Mouse (Mus musculus): Measurements from ENCODE around the gene a. TPM values are rescaled to one million over a fixed set of nuclear protein-coding genes. Genes with fewer than 3 reads are reported as not detected.
"Not testable (repeated sequence)": the region's sequence is repeated elsewhere in the genome, so short reads cannot be mapped to it uniquely, and the experiment has no call there.

a gene
- total and polyA plus RNA-seq, 3 experiments, result 7.8 to 23.8 (median 10.9) TPM

DNA sequence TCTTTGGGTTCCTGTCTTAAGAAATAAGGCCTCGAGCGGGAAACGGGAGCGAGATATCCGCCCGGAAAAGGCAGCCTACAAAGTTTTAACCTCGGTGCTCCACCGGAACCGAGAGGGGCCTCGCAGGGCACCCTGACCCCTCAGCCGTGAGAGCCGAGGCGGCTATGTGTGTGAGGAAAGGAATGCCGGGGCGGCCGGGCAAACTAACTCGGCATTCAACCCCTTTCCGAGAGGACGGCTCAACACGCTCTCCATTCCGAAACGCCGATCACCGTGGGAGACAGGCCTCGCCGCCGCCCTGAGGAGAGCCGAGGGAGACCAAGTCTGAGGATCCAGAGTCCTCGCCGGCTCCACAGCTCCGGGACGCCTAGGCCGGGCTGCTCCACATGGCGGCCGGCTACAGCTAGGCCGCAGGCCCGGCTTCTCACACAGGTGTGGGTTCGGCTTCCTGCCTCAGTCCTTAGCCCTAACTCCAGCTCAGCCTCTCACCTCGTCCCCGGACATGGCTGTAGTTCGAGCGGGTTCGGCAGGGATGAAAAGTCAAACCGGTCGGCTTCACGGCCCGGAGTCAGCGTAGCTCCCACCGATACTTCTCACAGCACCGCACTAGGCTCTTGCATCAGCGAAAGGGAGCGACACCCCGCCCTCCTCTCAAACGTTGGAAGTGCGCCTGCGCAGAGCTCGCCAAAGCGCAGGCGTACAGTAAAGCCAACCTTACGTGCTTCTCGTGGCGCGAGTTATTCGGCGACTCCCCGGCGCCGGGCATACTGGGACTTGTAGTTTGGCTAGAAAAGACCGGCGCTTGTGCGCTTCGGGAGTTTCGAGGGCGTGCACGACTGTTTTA is 101.2 kb downstream of the a start, which contains the start of gene Eif2s2 (continued):
- TF ChIP-seq RAD21 (IDR thresholded peaks at IDR 0.05; ENCODE audit: low read depth, low read length) (no peak), ZC3H11A (IDR thresholded peaks at IDR 0.05; ENCODE audit: low read depth, low read length) (no peak), NELFE (IDR thresholded peaks at IDR 0.05; ENCODE audit: low read depth, low read length) (peak; percentile 91), KAT2A (IDR thresholded peaks at IDR 0.05; ENCODE audit: insufficient replicate concordance, low read length) (peak; percentile 98), JUN (IDR thresholded peaks at IDR 0.05; ENCODE audit: insufficient read depth, low read depth, low read length) (no peak), MAZ (IDR thresholded peaks at IDR 0.05; ENCODE audit: low read depth, low read length) (0 out of 2 replicates have a peak, but pooled peaks have one; percentile 17), IRF4 (IDR thresholded peaks at IDR 0.05; ENCODE audit: low read depth, low read length) (peak; percentile 66), MXI1 (IDR thresholded peaks at IDR 0.05; ENCODE audit: low read depth, low read length) (peak; percentile 73), CTCF (conservative IDR thresholded peaks at IDR 0.05 in 1 of 2, IDR thresholded peaks at IDR 0.05 in 1 of 2; ENCODE audit: low read depth in 2 of 2, low read length in 2 of 2) (no peak)

DNA sequence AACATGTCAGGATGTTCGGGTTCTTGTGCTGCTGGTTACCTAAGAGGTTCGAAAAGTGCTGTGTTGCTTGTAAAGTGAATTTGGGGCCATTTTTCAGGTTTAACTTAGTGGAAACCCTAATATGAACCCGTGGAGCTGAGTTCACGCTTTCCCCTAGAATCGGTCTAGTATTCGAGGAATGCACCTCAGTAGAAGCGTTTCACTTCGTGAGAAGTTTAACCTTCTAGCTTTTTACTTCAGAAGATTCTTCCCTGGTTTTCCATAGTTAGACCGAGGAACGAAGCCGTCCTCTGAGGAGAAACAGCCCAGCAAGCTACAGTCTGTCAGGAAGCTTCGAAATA is 101.8 kb downstream of the a start:
- no peak for TF ChIP-seq UBTF (IDR thresholded peaks at IDR 0.05; ENCODE audit: low read depth, low read length)
- TF ChIP-seq USF1 (IDR thresholded peaks at IDR 0.05; ENCODE audit: low read depth, low read length), result no peak
- TF ChIP-seq ZC3H11A (IDR thresholded peaks at IDR 0.05; ENCODE audit: low read depth, low read length), result no peak
- TF ChIP-seq PAX5 (IDR thresholded peaks at IDR 0.05; ENCODE audit: low read length), result no peak
- Histone ChIP-seq H3K4me2 (ENCODE audit: insufficient read depth, low read depth, poor library complexity, severe bottlenecking) (peak overlapping the region; percentile 80), H3K79me2 (replicated peaks; ENCODE audit: control insufficient read depth, extremely low read depth, insufficient read depth, poor library complexity, severe bottlenecking) (peaks cover 39% of the 10 kb centered on the region), H3K9ac (ENCODE audit: insufficient read depth, low read depth) (peak overlapping the region; percentile 23; the same call in 1 of the 2 replicates), H3K9me3 (replicated peaks; ENCODE audit: low read length) (no peaks in the 10 kb centered on the region), H3K36me3 (replicated peaks in 1 of 2; ENCODE audit: control insufficient read depth in 1 of 2, insufficient read depth in 1 of 2, low read length in 1 of 2) (peaks cover 3 to 21% of the 10 kb centered on the region in 2 experiments), H3K27ac (ENCODE audit: insufficient read depth, low read depth) (no peak overlapping the region), H3K27me3 (replicated peaks) (peaks cover 4% of the 10 kb centered on the region), H3K4me3 (replicated peaks in 1 of 3; ENCODE audit: low read depth in 2 of 3, low read length in 2 of 3, poor library complexity in 1 of 3) (peak overlapping the region; percentile 44 to 64 (median 52)), H3K4me1 (ENCODE audit: control insufficient read depth in 1 of 2, insufficient read depth in 2 of 2) (peaks cover 0 to 24% of the 10 kb centered on the region in 2 experiments; a peak in 2 of 4 replicates)
- DNase-seq (ENCODE audit: extremely low read depth), result no peak
- dilution Hi-C loops (cut with MboI; ENCODE audit: extremely low pct_ligation_motif_present, extremely low pct_unique_long_range_greater_than_20kb, low sequenced_read_pairs), result no loop called here
- in situ Hi-C loops (cut with MboI; ENCODE audit: low pct_ligation_motif_present, low pct_unique_long_range_greater_than_20kb, low sequenced_read_pairs), result no loop called here

DNA sequence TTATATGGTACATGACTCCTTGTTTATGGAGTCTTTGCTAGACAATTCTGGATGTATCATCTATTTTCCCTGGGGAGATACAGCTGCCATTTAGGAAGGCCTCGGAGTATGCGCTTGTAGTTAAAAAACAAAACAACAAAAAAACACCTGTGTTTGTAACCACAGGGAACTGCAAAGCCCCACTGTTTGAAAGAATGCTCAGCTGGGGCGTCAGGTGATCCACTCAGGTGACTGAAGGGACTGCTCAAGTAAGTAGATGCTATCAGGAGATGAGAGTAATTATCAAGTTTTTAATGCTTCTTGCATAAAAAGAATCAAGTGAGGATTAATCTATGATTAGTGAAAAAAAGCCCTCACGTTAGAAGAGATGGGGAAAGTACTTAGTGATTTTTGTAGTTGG is 102.3 kb downstream of the a start:
- Histone ChIP-seq H3K4me2 (ENCODE audit: insufficient read depth, low read depth, poor library complexity, severe bottlenecking) (peak overlapping the region; percentile 2; the same call in 1 of the 2 replicates), H3K27me3 (replicated peaks) (peaks cover 6% of the 10 kb centered on the region), H3K4me1 (ENCODE audit: control insufficient read depth in 1 of 2, insufficient read depth in 2 of 2) (peaks cover 0 to 21% of the 10 kb centered on the region in 2 experiments; a peak in 2 of 4 replicates), H3K9me3 (replicated peaks; ENCODE audit: low read length) (no peaks in the 10 kb centered on the region), H3K36me3 (replicated peaks in 1 of 2; ENCODE audit: control insufficient read depth in 1 of 2, insufficient read depth in 1 of 2, low read length in 1 of 2) (peaks cover 2 to 16% of the 10 kb centered on the region in 2 experiments), H3K27ac (ENCODE audit: insufficient read depth, low read depth) (no peak overlapping the region), H3K9ac (ENCODE audit: insufficient read depth, low read depth) (peak overlapping the region; percentile 23; the same call in 1 of the 2 replicates), H3K79me2 (replicated peaks; ENCODE audit: control insufficient read depth, extremely low read depth, insufficient read depth, poor library complexity, severe bottlenecking) (peaks cover 33% of the 10 kb centered on the region), H3K4me3 (replicated peaks in 1 of 3; ENCODE audit: low read depth in 2 of 3, low read length in 2 of 3, poor library complexity in 1 of 3) (no peak overlapping the region)
- TF ChIP-seq MAZ (IDR thresholded peaks at IDR 0.05; ENCODE audit: low read depth, low read length) (no peak), BHLHE40 (IDR thresholded peaks at IDR 0.05; ENCODE audit: low read depth, low read length) (peak; percentile 50), JUN (IDR thresholded peaks at IDR 0.05; ENCODE audit: insufficient read depth, low read depth, low read length) (no peak)
- DNase-seq (ENCODE audit: extremely low read depth), result no peak
- in situ Hi-C loops (cut with MboI; ENCODE audit: low pct_ligation_motif_present, low pct_unique_long_range_greater_than_20kb, low sequenced_read_pairs) (no loop called here), dilution Hi-C loops (cut with MboI; ENCODE audit: extremely low pct_ligation_motif_present, extremely low pct_unique_long_range_greater_than_20kb, low sequenced_read_pairs) (no loop called here)

DNA sequence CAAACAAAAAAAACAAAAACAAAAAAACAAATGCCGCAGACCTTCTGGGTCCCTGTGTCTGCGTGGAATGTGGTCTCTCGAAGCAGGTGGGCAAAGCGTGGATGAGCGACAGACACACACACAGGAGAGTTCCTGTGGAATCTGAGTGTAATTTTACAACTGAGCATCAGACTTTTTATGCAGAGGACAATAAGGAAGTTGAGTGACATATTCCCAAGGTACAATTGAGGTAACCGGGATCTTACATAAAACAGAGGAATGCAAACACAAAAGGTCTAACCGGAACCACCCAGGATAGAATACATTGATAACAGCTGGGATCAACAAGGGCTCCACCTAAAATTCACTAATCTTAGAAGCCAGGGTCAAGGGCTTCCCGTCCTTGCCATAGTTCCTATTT is 107.8 kb downstream of the a start:
- DNase-seq (ENCODE audit: extremely low read depth); dilution Hi-C loops (cut with MboI; ENCODE audit: extremely low pct_ligation_motif_present, extremely low pct_unique_long_range_greater_than_20kb, low sequenced_read_pairs); H3K27ac ChIP-seq (ENCODE audit: insufficient read depth, low read depth); H3K4me2 ChIP-seq (ENCODE audit: insufficient read depth, low read depth, poor library complexity, severe bottlenecking); H3K4me3 ChIP-seq (replicated peaks in 1 of 3; ENCODE audit: low read depth in 2 of 3, low read length in 2 of 3, poor library complexity in 1 of 3); H3K36me3 ChIP-seq (replicated peaks in 1 of 2; ENCODE audit: control insufficient read depth in 1 of 2, insufficient read depth in 1 of 2, low read length in 1 of 2); H3K79me2 ChIP-seq (replicated peaks; ENCODE audit: control insufficient read depth, extremely low read depth, insufficient read depth, poor library complexity, severe bottlenecking); H3K4me1 ChIP-seq (ENCODE audit: control insufficient read depth in 1 of 2, insufficient read depth in 2 of 2); H3K9ac ChIP-seq (ENCODE audit: insufficient read depth, low read depth); in situ Hi-C loops (cut with MboI; ENCODE audit: low pct_ligation_motif_present, low pct_unique_long_range_greater_than_20kb, low sequenced_read_pairs); H3K9me3 ChIP-seq (replicated peaks; ENCODE audit: low read length): not testable (repeated sequence)
- H3K27me3 ChIP-seq (replicated peaks), result peaks cover 20% of the 10 kb centered on the region

DNA sequence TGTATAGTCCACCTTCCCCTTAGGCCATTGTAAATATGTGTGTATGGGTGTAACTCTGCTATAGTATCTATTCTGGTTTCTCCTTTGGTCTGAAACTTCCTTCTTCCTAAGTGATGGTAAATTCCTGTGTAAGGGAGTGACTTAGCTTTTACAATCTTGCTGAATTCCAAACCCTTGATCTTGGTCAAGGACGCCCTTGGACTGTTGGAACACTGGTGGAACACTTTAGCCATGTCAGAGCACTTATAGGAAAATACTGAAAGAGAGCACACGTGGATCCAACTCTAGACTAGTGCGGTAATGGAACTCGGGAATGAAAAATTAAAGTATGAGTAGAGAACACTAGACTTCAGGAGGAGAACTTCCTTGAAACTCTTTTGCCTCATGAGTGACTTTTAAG is 108.2 kb downstream of the a start:
- dilution Hi-C loops (cut with MboI; ENCODE audit: extremely low pct_ligation_motif_present, extremely low pct_unique_long_range_greater_than_20kb, low sequenced_read_pairs); DNase-seq (ENCODE audit: extremely low read depth); H3K9me3 ChIP-seq (replicated peaks; ENCODE audit: low read length); H3K4me1 ChIP-seq (ENCODE audit: control insufficient read depth in 1 of 2, insufficient read depth in 2 of 2); in situ Hi-C loops (cut with MboI; ENCODE audit: low pct_ligation_motif_present, low pct_unique_long_range_greater_than_20kb, low sequenced_read_pairs); H3K36me3 ChIP-seq (replicated peaks in 1 of 2; ENCODE audit: control insufficient read depth in 1 of 2, insufficient read depth in 1 of 2, low read length in 1 of 2); H3K9ac ChIP-seq (ENCODE audit: insufficient read depth, low read depth); H3K27ac ChIP-seq (ENCODE audit: insufficient read depth, low read depth); H3K79me2 ChIP-seq (replicated peaks; ENCODE audit: control insufficient read depth, extremely low read depth, insufficient read depth, poor library complexity, severe bottlenecking); H3K4me3 ChIP-seq (replicated peaks in 1 of 3; ENCODE audit: low read depth in 2 of 3, low read length in 2 of 3, poor library complexity in 1 of 3); H3K4me2 ChIP-seq (ENCODE audit: insufficient read depth, low read depth, poor library complexity, severe bottlenecking): not testable (repeated sequence)
- H3K27me3 ChIP-seq (replicated peaks), result peaks cover 18% of the 10 kb centered on the region

Data from CH12.LX (cell line).